Mouse (Mus musculus) limb, embryonic 11.5 days (tissue): ENCODE data around the gene Wwox. TPM values are rescaled to one million over a fixed set of nuclear protein-coding genes. Genes with fewer than 3 reads are reported as not detected.

Source experiments
- ATAC-seq: fragments of 200-750 bp; cut with Nextera tagmentation; 2 replicates; pipeline ENCODE4 v1.8.0; 2017; ENCODE audit warnings: low read depth; ENCODE audit not compliant: insufficient number of reproducible peaks, low FRiP score, low TSS enrichment
- DNase-seq: peaks from one replicate; pipeline ENCODE4 v3.0.0-alpha.2; 2015; ENCODE audit warnings: low spot score
- H3K27ac ChIP-seq: fragments of 300-500 bp; sonication (generic); replicated peaks from 2 replicates; pipeline ENCODE4 v1.5.1; 2014; ENCODE audit warnings: low read depth, mild to moderate bottlenecking, low read length
- H3K27me3 ChIP-seq: fragments of 300-500 bp; sonication (generic); 2 replicates; pipeline ENCODE4 v1.6.1; 2014; ENCODE audit warnings: mild to moderate bottlenecking, low read length, mixed read lengths; ENCODE audit not compliant: control insufficient read depth, insufficient read depth
- H3K36me3 ChIP-seq: fragments of 300-500 bp; sonication (generic); 2 replicates; pipeline ENCODE4 v1.6.1; 2014; ENCODE audit warnings: mild to moderate bottlenecking, low read length, moderate library complexity, mixed read lengths; ENCODE audit not compliant: control insufficient read depth, insufficient read depth
- H3K4me1 ChIP-seq: fragments of 300-500 bp; sonication (generic); 2 replicates; pipeline ENCODE4 v1.6.1; 2014; ENCODE audit warnings: low read length, mixed read lengths; ENCODE audit not compliant: control insufficient read depth, insufficient read depth
- H3K4me2 ChIP-seq: fragments of 300-500 bp; sonication (generic); 2 replicates; pipeline ENCODE4 v1.6.1; 2014; ENCODE audit warnings: low read depth, mild to moderate bottlenecking, moderate library complexity; ENCODE audit not compliant: severe bottlenecking
- H3K4me3 ChIP-seq: fragments of 300-500 bp; sonication (generic); 2 replicates; pipeline ENCODE4 v1.5.1; 2014; ENCODE audit warnings: low read depth, low read length
- H3K9ac ChIP-seq: fragments of 300-500 bp; sonication (generic); 2 replicates; pipeline ENCODE4 v1.6.1; 2014; ENCODE audit warnings: mild to moderate bottlenecking, low read length
- H3K9me3 ChIP-seq: fragments of 300-500 bp; sonication (generic); 2 replicates; pipeline ENCODE4 v1.6.1; 2016; ENCODE audit warnings: low read length; ENCODE audit not compliant: control insufficient read depth
- WGBS: fragments of 180-500 bp; shearing (Covaris S2); extraction: QIAGEN DNeasy Blood & Tissue Kit; methylation state at CpG from one replicate; pipeline ENCODE4 v1.1.7; 2014; 5-methylcytosine and 5-hydroxymethylcytosine counted together
- polyA plus RNA-seq: library from polyadenylated mRNA; unstranded; fragments of >200 nt; fragmentation: Nextera tagmentation; extraction: Ambion mirVana; gene quantifications from 2 replicates; pipeline ENCODE4 v1.2.1, GENCODE M21; 2014

Gene Wwox
- polyA plus RNA-seq, 1 experiment from 2014 or later: 7.3 TPM

- no peak overlapping the region for H3K9ac ChIP-seq
- WGBS: 88% methylated on average over 5 of the region's 5 CpGs
- H3K4me1 ChIP-seq: no peaks in the 10 kb centered on the region
- DNase-seq (no peak), ATAC-seq (no peak)
- H3K4me2 ChIP-seq: no peak overlapping the region
- H3K9me3 ChIP-seq: no peaks in the 10 kb centered on the region
- no peaks in the 10 kb centered on the region for H3K36me3 ChIP-seq
- no peak overlapping the region for H3K4me3 ChIP-seq
- H3K27ac ChIP-seq: no peak overlapping the region
- no peaks in the 10 kb centered on the region for H3K27me3 ChIP-seq
Measured at GRCm38 (mm10) chr8:114810470-114810869, 371.0 kb downstream of the Wwox start.

DNA sequence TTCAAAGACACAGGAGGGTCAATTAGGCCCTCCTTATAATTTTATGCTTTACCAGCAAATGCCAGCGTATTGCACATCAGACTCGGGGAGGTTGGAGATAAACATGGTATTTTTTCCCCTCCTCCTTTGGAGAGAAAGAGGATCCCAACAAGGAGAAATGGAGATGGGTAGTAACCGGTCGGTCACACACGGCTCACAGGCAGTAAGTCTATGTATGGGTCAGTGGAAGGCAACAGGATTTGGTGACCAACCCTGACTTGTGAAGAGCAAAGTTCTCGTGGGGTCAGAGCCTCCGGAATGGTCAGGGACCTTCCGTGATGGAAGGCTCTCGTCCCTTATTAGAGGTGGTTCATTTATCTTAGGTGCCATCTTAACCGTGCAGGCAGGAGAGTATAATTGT lies 374.4 kb downstream of the Wwox start:
- H3K9me3 ChIP-seq: no peaks in the 10 kb centered on the region
- H3K4me3 ChIP-seq: no peak overlapping the region
- ATAC-seq: no peak

GRCm38 (mm10) chr8:114814769-114815736 lies 375.6 kb downstream of the Wwox start:
- Histone ChIP-seq H3K27ac (no peak overlapping the region), H3K9ac (no peak overlapping the region), H3K4me2 (no peak overlapping the region), H3K9me3 (no peaks in the 10 kb centered on the region), H3K36me3 (no peaks in the 10 kb centered on the region), H3K27me3 (no peaks in the 10 kb centered on the region), H3K4me3 (no peak overlapping the region), H3K4me1 (peaks cover 3% of the 10 kb centered on the region; the same call in 1 of the 2 replicates)
- no peak for ATAC-seq
- 72% methylated on average over 10 of the region's 10 CpGs for WGBS
- no peak for DNase-seq

More for the DNA sequence above, 374.4 kb downstream of the Wwox start:
- Histone ChIP-seq H3K27me3 (no peaks in the 10 kb centered on the region), H3K4me1 (peaks cover 3% of the 10 kb centered on the region; the same call in 1 of the 2 replicates), H3K36me3 (no peaks in the 10 kb centered on the region), H3K4me2 (no peak overlapping the region), H3K9ac (no peak overlapping the region), H3K27ac (no peak overlapping the region)
- DNase-seq: no peak
- 89% methylated on average over 10 of the region's 10 CpGs for WGBS

GRCm38 (mm10) chr8:114816343-114816742 lies 376.9 kb downstream of the Wwox start:
- H3K4me1 ChIP-seq: peaks cover 3% of the 10 kb centered on the region; the same call in 1 of the 2 replicates
- H3K4me3 ChIP-seq: no peak overlapping the region
- 85% methylated on average over 12 of the region's 12 CpGs for WGBS

GRCm38 (mm10) chr8:114816949-114817348 lies 377.5 kb downstream of the Wwox start:
- WGBS: 56% methylated on average over 4 of the region's 4 CpGs
- no peak overlapping the region for H3K27ac ChIP-seq

More at GRCm38 (mm10) chr8:114816343-114816742, 376.9 kb downstream of the Wwox start:
- Histone ChIP-seq H3K9ac (no peak overlapping the region), H3K4me2 (no peak overlapping the region), H3K9me3 (no peaks in the 10 kb centered on the region), H3K27me3 (no peaks in the 10 kb centered on the region), H3K27ac (no peak overlapping the region), H3K36me3 (no peaks in the 10 kb centered on the region)
- ATAC-seq: no peak
- no peak for DNase-seq

GRCm38 (mm10) chr8:114821543-114821942 lies 382.1 kb downstream of the Wwox start:
- Histone ChIP-seq H3K4me2 (no peak overlapping the region), H3K4me1 (peaks cover 3% of the 10 kb centered on the region; the same call in 1 of the 2 replicates), H3K36me3 (no peaks in the 10 kb centered on the region), H3K4me3 (no peak overlapping the region), H3K27ac (no peak overlapping the region), H3K9me3 (no peaks in the 10 kb centered on the region), H3K9ac (no peak overlapping the region), H3K27me3 (no peaks in the 10 kb centered on the region)
- no peak for DNase-seq
- no peak for ATAC-seq
- 76% methylated on average over 8 of the region's 8 CpGs for WGBS

More at GRCm38 (mm10) chr8:114816949-114817348, 377.5 kb downstream of the Wwox start:
- ATAC-seq (no peak), DNase-seq (no peak)
- H3K4me2 ChIP-seq: no peak overlapping the region
- no peaks in the 10 kb centered on the region for H3K36me3 ChIP-seq
- no peak overlapping the region for H3K9ac ChIP-seq
- H3K9me3 ChIP-seq: no peaks in the 10 kb centered on the region
- no peak overlapping the region for H3K4me3 ChIP-seq
- peaks cover 3% of the 10 kb centered on the region; the same call in 1 of the 2 replicates for H3K4me1 ChIP-seq
- H3K27me3 ChIP-seq: no peaks in the 10 kb centered on the region

- Histone ChIP-seq H3K27me3 (no peaks in the 10 kb centered on the region), H3K36me3 (no peaks in the 10 kb centered on the region), H3K4me1 (no peaks in the 10 kb centered on the region), H3K4me2 (no peak overlapping the region), H3K9me3 (no peaks in the 10 kb centered on the region), H3K4me3 (no peak overlapping the region), H3K27ac (no peak overlapping the region), H3K9ac (no peak overlapping the region)
- ATAC-seq (no peak), DNase-seq (no peak)
- 93% methylated on average over 8 of the region's 8 CpGs for WGBS
Measured at GRCm38 (mm10) chr8:114825460-114825859, 386.0 kb downstream of the Wwox start.

- WGBS: 84% methylated on average over 5 of the region's 5 CpGs
- ATAC-seq: no peak
Measured at GRCm38 (mm10) chr8:114826991-114827390, 387.5 kb downstream of the Wwox start.

More at GRCm38 (mm10) chr8:114826991-114827390, 387.5 kb downstream of the Wwox start:
- H3K4me3 ChIP-seq: no peak overlapping the region
- no peaks in the 10 kb centered on the region for H3K27me3 ChIP-seq
- DNase-seq: no peak
- no peaks in the 10 kb centered on the region for H3K36me3 ChIP-seq
- no peaks in the 10 kb centered on the region for H3K4me1 ChIP-seq
- no peak overlapping the region for H3K4me2 ChIP-seq
- H3K9ac ChIP-seq: no peak overlapping the region
- H3K27ac ChIP-seq: no peak overlapping the region
- H3K9me3 ChIP-seq: no peaks in the 10 kb centered on the region
